Mouse (Mus musculus): Measurements from ENCODE around the gene Ska3. TPM values are rescaled to one million over a fixed set of nuclear protein-coding genes. Genes with fewer than 3 reads are reported as not detected.
"Not testable (repeated sequence)": the region's sequence is repeated elsewhere in the genome, so short reads cannot be mapped to it uniquely, and the experiment has no call there.

Ska3 gene
- polyA plus RNA-seq, 1 experiment from 2014 or later, result 28.6 TPM

GRCm38 (mm10) chr14:57848061-57848460 is 22.1 kb upstream of the Ska3 start:
- not testable (repeated sequence) for H3K27me3 ChIP-seq; ATAC-seq (ENCODE audit: insufficient number of reproducible peaks, low FRiP score, low TSS enrichment, low read depth); H3K9ac ChIP-seq; H3K27ac ChIP-seq (replicated peaks); H3K9me3 ChIP-seq (replicated peaks); H3K4me2 ChIP-seq (replicated peaks); H3K4me1 ChIP-seq; H3K4me3 ChIP-seq (replicated peaks)
- H3K36me3 ChIP-seq, result peaks cover 43% of the 10 kb centered on the region
- WGBS, result 83% methylated on average over 5 of the region's 5 CpGs

GRCm38 (mm10) chr14:57844535-57844934 is 18.6 kb upstream of the Ska3 start:
- H3K4me1 ChIP-seq, result no peaks in the 10 kb centered on the region
- H3K27ac ChIP-seq (replicated peaks), result no peak overlapping the region
- H3K36me3 ChIP-seq, result peaks cover 51% of the 10 kb centered on the region
- no peak overlapping the region for H3K4me2 ChIP-seq (replicated peaks)
- no peaks in the 10 kb centered on the region for H3K9me3 ChIP-seq (replicated peaks)
- no peak overlapping the region for H3K4me3 ChIP-seq (replicated peaks)
- 91% methylated on average over 3 of the region's 3 CpGs for WGBS
- no peaks in the 10 kb centered on the region for H3K27me3 ChIP-seq
- H3K9ac ChIP-seq, result no peak overlapping the region
- no peak for ATAC-seq (ENCODE audit: insufficient number of reproducible peaks, low FRiP score, low TSS enrichment, low read depth)

- no peak overlapping the region for H3K9ac ChIP-seq
- no peak for ATAC-seq (ENCODE audit: insufficient number of reproducible peaks, low FRiP score, low TSS enrichment, low read depth)
Observed at GRCm38 (mm10) chr14:57835157-57835556, 9.2 kb upstream of the Ska3 start.

GRCm38 (mm10) chr14:57833526-57833925 is 7.5 kb upstream of the Ska3 start:
- H3K4me3 ChIP-seq (replicated peaks), result no peak overlapping the region
- H3K4me1 ChIP-seq, result no peaks in the 10 kb centered on the region
- no peak overlapping the region for H3K27ac ChIP-seq (replicated peaks)
- no peaks in the 10 kb centered on the region for H3K9me3 ChIP-seq (replicated peaks)
- H3K9ac ChIP-seq, result no peak overlapping the region
- H3K36me3 ChIP-seq, result peaks cover 27% of the 10 kb centered on the region
- H3K27me3 ChIP-seq, result no peaks in the 10 kb centered on the region
- WGBS, result 89% methylated on average over 2 of the region's 2 CpGs
- no peak overlapping the region for H3K4me2 ChIP-seq (replicated peaks)
- no peak for ATAC-seq (ENCODE audit: insufficient number of reproducible peaks, low FRiP score, low TSS enrichment, low read depth)

More at GRCm38 (mm10) chr14:57835157-57835556, 9.2 kb upstream of the Ska3 start:
- WGBS, result 92% methylated on average over 10 of the region's 10 CpGs
- Histone ChIP-seq H3K27me3 (no peaks in the 10 kb centered on the region), H3K9me3 (replicated peaks) (no peaks in the 10 kb centered on the region), H3K4me1 (no peaks in the 10 kb centered on the region), H3K27ac (replicated peaks) (no peak overlapping the region), H3K36me3 (peaks cover 38% of the 10 kb centered on the region), H3K4me3 (replicated peaks) (no peak overlapping the region), H3K4me2 (replicated peaks) (no peak overlapping the region)

- WGBS, result 71% methylated on average over 1 of the region's 1 CpGs
Observed at GRCm38 (mm10) chr14:57827284-57827683, 1.3 kb upstream of the Ska3 start.

GRCm38 (mm10) chr14:57820839-57821238 is 5.1 kb downstream of the Ska3 start:
- Histone ChIP-seq H3K4me3 (replicated peaks) (no peak overlapping the region), H3K27ac (replicated peaks) (no peak overlapping the region), H3K36me3 (peaks cover 37% of the 10 kb centered on the region), H3K9ac (no peak overlapping the region), H3K4me1 (peaks cover 6% of the 10 kb centered on the region; the same call in 1 of the 2 replicates), H3K4me2 (replicated peaks) (no peak overlapping the region), H3K9me3 (replicated peaks) (no peaks in the 10 kb centered on the region), H3K27me3 (no peaks in the 10 kb centered on the region)
- ATAC-seq (ENCODE audit: insufficient number of reproducible peaks, low FRiP score, low TSS enrichment, low read depth), result no peak
- WGBS, result 78% methylated on average over 4 of the region's 4 CpGs

More at GRCm38 (mm10) chr14:57827284-57827683, 1.3 kb upstream of the Ska3 start:
- Histone ChIP-seq H3K36me3 (no peaks in the 10 kb centered on the region), H3K4me1 (peaks cover 16% of the 10 kb centered on the region), H3K27ac (replicated peaks) (peak overlapping the region; percentile 97; the same call in 1 of the 2 replicates), H3K4me3 (replicated peaks) (peak overlapping the region; percentile 74), H3K27me3 (no peaks in the 10 kb centered on the region), H3K9me3 (replicated peaks) (no peaks in the 10 kb centered on the region), H3K4me2 (replicated peaks) (peak overlapping the region; percentile 56), H3K9ac (no peak overlapping the region)
- no peak for ATAC-seq (ENCODE audit: insufficient number of reproducible peaks, low FRiP score, low TSS enrichment, low read depth)

- H3K27ac ChIP-seq (replicated peaks), result no peak overlapping the region
- no peak for ATAC-seq (ENCODE audit: insufficient number of reproducible peaks, low FRiP score, low TSS enrichment, low read depth)
- H3K27me3 ChIP-seq, result no peaks in the 10 kb centered on the region
- peaks cover 59% of the 10 kb centered on the region for H3K36me3 ChIP-seq
- no peak overlapping the region for H3K4me3 ChIP-seq (replicated peaks)
- no peak overlapping the region for H3K9ac ChIP-seq
- no peaks in the 10 kb centered on the region for H3K9me3 ChIP-seq (replicated peaks)
- no peaks in the 10 kb centered on the region for H3K4me1 ChIP-seq
- WGBS, result 96% methylated on average over 5 of the region's 5 CpGs
- no peak overlapping the region for H3K4me2 ChIP-seq (replicated peaks)
Observed at GRCm38 (mm10) chr14:57811844-57812243, 14.1 kb downstream of the Ska3 start.

- peaks cover 61% of the 10 kb centered on the region for H3K36me3 ChIP-seq
- H3K4me3 ChIP-seq (replicated peaks), result no peak overlapping the region
- no peaks in the 10 kb centered on the region for H3K4me1 ChIP-seq
- no peak for ATAC-seq (ENCODE audit: insufficient number of reproducible peaks, low FRiP score, low TSS enrichment, low read depth)
- H3K9ac ChIP-seq, result no peak overlapping the region
- 77% methylated on average over 2 of the region's 2 CpGs for WGBS
- H3K9me3 ChIP-seq (replicated peaks), result no peaks in the 10 kb centered on the region
- H3K27me3 ChIP-seq, result no peaks in the 10 kb centered on the region
- H3K27ac ChIP-seq (replicated peaks), result no peak overlapping the region; the same call in 1 of the 2 replicates
- H3K4me2 ChIP-seq (replicated peaks), result no peak overlapping the region
Observed at GRCm38 (mm10) chr14:57810886-57811285, 15.1 kb downstream of the Ska3 start.

- no peak for ATAC-seq (ENCODE audit: insufficient number of reproducible peaks, low FRiP score, low TSS enrichment, low read depth)
- Histone ChIP-seq H3K36me3 (peaks cover 75% of the 10 kb centered on the region), H3K4me1 (no peaks in the 10 kb centered on the region), H3K27ac (replicated peaks) (no peak overlapping the region), H3K9ac (no peak overlapping the region), H3K9me3 (replicated peaks) (no peaks in the 10 kb centered on the region), H3K4me3 (replicated peaks) (no peak overlapping the region), H3K4me2 (replicated peaks) (no peak overlapping the region), H3K27me3 (no peaks in the 10 kb centered on the region)
- WGBS, result 77% methylated on average over 5 of the region's 5 CpGs
Observed at GRCm38 (mm10) chr14:57808558-57808957, 17.4 kb downstream of the Ska3 start.

- Histone ChIP-seq H3K27ac (replicated peaks) (no peak overlapping the region), H3K9ac (no peak overlapping the region), H3K4me2 (replicated peaks) (no peak overlapping the region), H3K4me1 (peaks cover 11% of the 10 kb centered on the region), H3K9me3 (replicated peaks) (no peaks in the 10 kb centered on the region), H3K36me3 (peaks cover 76% of the 10 kb centered on the region), H3K27me3 (no peaks in the 10 kb centered on the region), H3K4me3 (replicated peaks) (no peak overlapping the region)
- WGBS, result 90% methylated on average over 4 of the region's 4 CpGs
- no peak for ATAC-seq (ENCODE audit: insufficient number of reproducible peaks, low FRiP score, low TSS enrichment, low read depth)
Observed at GRCm38 (mm10) chr14:57803731-57804130, 22.3 kb downstream of the Ska3 start.

- peak; percentile 96 for ATAC-seq (ENCODE audit: insufficient number of reproducible peaks, low FRiP score, low TSS enrichment, low read depth)
- H3K27me3 ChIP-seq, result no peaks in the 10 kb centered on the region
- peaks cover 26% of the 10 kb centered on the region for H3K36me3 ChIP-seq
- H3K4me2 ChIP-seq (replicated peaks), result peak within 1 kb of the TSS; percentile 69
- no peaks in the 10 kb centered on the region for H3K9me3 ChIP-seq (replicated peaks)
- WGBS, result under 1% methylated on average over 99 of the region's 99 CpGs
- H3K4me1 ChIP-seq, result peaks cover 14% of the 10 kb centered on the region
- H3K4me3 ChIP-seq (replicated peaks), result peak within 1 kb of the TSS; percentile 79
- peak within 1 kb of the TSS; percentile 66 for H3K9ac ChIP-seq
- peak within 1 kb of the TSS; percentile 71 for H3K27ac ChIP-seq (replicated peaks)
Observed at GRCm38 (mm10) chr14:57797991-57798931, 27.7 kb downstream of the Ska3 start, which contains the start of gene Sap18. TSS of gene Sap18 (plus strand) at chr14:57798180.

Measured in embryonic facial prominence, embryonic 15.5 days (tissue).